Mouse (Mus musculus): ENCODE results near the gene Actl10. TPM values are rescaled to one million over a fixed set of nuclear protein-coding genes. Genes with fewer than 3 reads are reported as not detected.

The Actl10 gene
- polyA plus RNA-seq, 1 experiment from 2014 or later, result 0.68 TPM

GRCm38 (mm10) chr2:154552424-154552907, 890 bp downstream of the Actl10 start:
- peak; percentile 69 for ATAC-seq

GRCm38 (mm10) chr2:154555235-154555634, 3.7 kb downstream of the Actl10 start:
- H3K27me3 ChIP-seq, result peaks cover 23% of the 10 kb centered on the region
- peaks cover 6% of the 10 kb centered on the region for H3K36me3 ChIP-seq (ENCODE audit: poor library complexity, severe bottlenecking)
- H3K27ac ChIP-seq, result no peak overlapping the region
- no peak overlapping the region for H3K4me2 ChIP-seq
- no peak for ATAC-seq
- WGBS, result 84% methylated on average over 6 of the region's 6 CpGs
- H3K9ac ChIP-seq, result no peak overlapping the region
- H3K4me3 ChIP-seq, result no peak overlapping the region
- peaks cover 54% of the 10 kb centered on the region for H3K4me1 ChIP-seq
- no peaks in the 10 kb centered on the region for H3K9me3 ChIP-seq (replicated peaks)

More at GRCm38 (mm10) chr2:154552424-154552907, 890 bp downstream of the Actl10 start:
- Histone ChIP-seq H3K4me3 (no peak overlapping the region), H3K36me3 (ENCODE audit: poor library complexity, severe bottlenecking) (peaks cover 6% of the 10 kb centered on the region; the same call in 1 of the 2 replicates), H3K4me2 (peak overlapping the region; percentile 47), H3K9ac (peak overlapping the region; percentile 43; the same call in 1 of the 2 replicates), H3K27me3 (peaks cover 28% of the 10 kb centered on the region), H3K4me1 (peaks cover 49% of the 10 kb centered on the region), H3K27ac (peak overlapping the region; percentile 51; the same call in 1 of the 2 replicates), H3K9me3 (replicated peaks) (no peaks in the 10 kb centered on the region)
- 27% methylated on average over 27 of the region's 27 CpGs for WGBS

GRCm38 (mm10) chr2:154557184-154557832, 5.7 kb downstream of the Actl10 start:
- Histone ChIP-seq H3K27ac (peak overlapping the region; percentile 40; the same call in 1 of the 2 replicates), H3K9ac (no peak overlapping the region)
- 58% methylated on average over 5 of the region's 5 CpGs for WGBS

GRCm38 (mm10) chr2:154558264-154559039, 6.9 kb downstream of the Actl10 start, which contains the start of gene Necab3:
Gene Necab3, minus strand, starts transcription at chr2:154558890.
- peak within 1 kb of the TSS; percentile 51 for H3K27ac ChIP-seq
- WGBS, result 3% methylated on average over 31 of the region's 34 CpGs
- H3K9ac ChIP-seq, result peak within 1 kb of the TSS; percentile 63

More at GRCm38 (mm10) chr2:154557184-154557832, 5.7 kb downstream of the Actl10 start:
- peaks cover 45% of the 10 kb centered on the region for H3K4me1 ChIP-seq
- peak overlapping the region; percentile 65 for H3K4me2 ChIP-seq
- no peak for ATAC-seq
- H3K27me3 ChIP-seq, result 0 out of 2 replicates have a peak, but pooled peaks cover 5% of the 10 kb centered on the region
- H3K4me3 ChIP-seq, result peak overlapping the region; percentile 37; the same call in 1 of the 2 replicates
- H3K9me3 ChIP-seq (replicated peaks), result no peaks in the 10 kb centered on the region
- H3K36me3 ChIP-seq (ENCODE audit: poor library complexity, severe bottlenecking), result peaks cover 23% of the 10 kb centered on the region

GRCm38 (mm10) chr2:154563612-154564170, 12.1 kb downstream of the Actl10 start:
- no peaks in the 10 kb centered on the region for H3K9me3 ChIP-seq (replicated peaks)
- no peak for ATAC-seq
- peaks cover 41% of the 10 kb centered on the region for H3K36me3 ChIP-seq (ENCODE audit: poor library complexity, severe bottlenecking)
- H3K4me1 ChIP-seq, result peaks cover 51% of the 10 kb centered on the region
- WGBS, result 92% methylated on average over 21 of the region's 22 CpGs
- peak overlapping the region; percentile 6; the same call in 1 of the 2 replicates for H3K27ac ChIP-seq
- no peak overlapping the region for H3K4me3 ChIP-seq
- no peak overlapping the region for H3K9ac ChIP-seq
- no peak overlapping the region for H3K4me2 ChIP-seq
- no peaks in the 10 kb centered on the region for H3K27me3 ChIP-seq

More at GRCm38 (mm10) chr2:154558264-154559039, 6.9 kb downstream of the Actl10 start, which contains the start of gene Necab3:
- Histone ChIP-seq H3K4me3 (peak within 1 kb of the TSS; percentile 37), H3K27me3 (no peaks in the 10 kb centered on the region), H3K9me3 (replicated peaks) (no peaks in the 10 kb centered on the region), H3K4me2 (peak within 1 kb of the TSS; percentile 65), H3K36me3 (ENCODE audit: poor library complexity, severe bottlenecking) (peaks cover 34% of the 10 kb centered on the region), H3K4me1 (peaks cover 37% of the 10 kb centered on the region)
- peak; percentile 76 for ATAC-seq

- H3K27me3 ChIP-seq, result no peaks in the 10 kb centered on the region
- H3K4me2 ChIP-seq, result peak overlapping the region; percentile 16
- WGBS, result 66% methylated on average over 3 of the region's 3 CpGs
- peaks cover 51% of the 10 kb centered on the region for H3K4me1 ChIP-seq
- peak overlapping the region; percentile 45 for H3K9ac ChIP-seq
- H3K9me3 ChIP-seq (replicated peaks), result no peaks in the 10 kb centered on the region
- no peak for ATAC-seq
- H3K36me3 ChIP-seq (ENCODE audit: poor library complexity, severe bottlenecking), result peaks cover 38% of the 10 kb centered on the region
- H3K4me3 ChIP-seq, result no peak overlapping the region
- peak overlapping the region; percentile 73 for H3K27ac ChIP-seq
These were observed 14.0 kb downstream of the Actl10 start for GRCm38 (mm10) chr2:154565562-154565961.

GRCm38 (mm10) chr2:154566641-154567040, 15.1 kb downstream of the Actl10 start:
- Histone ChIP-seq H3K4me3 (no peak overlapping the region), H3K36me3 (ENCODE audit: poor library complexity, severe bottlenecking) (peaks cover 28% of the 10 kb centered on the region), H3K27me3 (no peaks in the 10 kb centered on the region), H3K9ac (peak overlapping the region; percentile 40; the same call in 1 of the 2 replicates), H3K27ac (peak overlapping the region; percentile 73; the same call in 1 of the 2 replicates), H3K4me2 (peak overlapping the region; percentile 80), H3K4me1 (peaks cover 53% of the 10 kb centered on the region), H3K9me3 (replicated peaks) (no peaks in the 10 kb centered on the region)
- 54% methylated on average over 8 of the region's 8 CpGs for WGBS
- ATAC-seq, result no peak

- WGBS, result 66% methylated on average over 2 of the region's 2 CpGs
- Histone ChIP-seq H3K9me3 (replicated peaks) (no peaks in the 10 kb centered on the region), H3K4me3 (peak overlapping the region; percentile 83), H3K4me1 (peaks cover 53% of the 10 kb centered on the region), H3K27me3 (no peaks in the 10 kb centered on the region), H3K4me2 (peak overlapping the region; percentile 80), H3K9ac (peak overlapping the region; percentile 79), H3K27ac (peak overlapping the region; percentile 90), H3K36me3 (ENCODE audit: poor library complexity, severe bottlenecking) (peaks cover 21% of the 10 kb centered on the region)
- ATAC-seq, result no peak
These were observed 16.2 kb downstream of the Actl10 start for GRCm38 (mm10) chr2:154567766-154568165.

GRCm38 (mm10) chr2:154568329-154569070, 16.9 kb downstream of the Actl10 start:
- Histone ChIP-seq H3K27me3 (no peaks in the 10 kb centered on the region), H3K9me3 (replicated peaks) (no peaks in the 10 kb centered on the region), H3K27ac (peak overlapping the region; percentile 90), H3K4me1 (peaks cover 53% of the 10 kb centered on the region), H3K4me2 (peak overlapping the region; percentile 80), H3K9ac (peak overlapping the region; percentile 79), H3K36me3 (ENCODE audit: poor library complexity, severe bottlenecking) (peaks cover 13% of the 10 kb centered on the region), H3K4me3 (peak overlapping the region; percentile 83)
- 7% methylated on average over 10 of the region's 10 CpGs for WGBS
- peak; percentile 11; the same call in 1 of the 2 replicates for ATAC-seq

- Histone ChIP-seq H3K27ac (peak overlapping the region; percentile 90), H3K36me3 (ENCODE audit: poor library complexity, severe bottlenecking) (peaks cover 6% of the 10 kb centered on the region), H3K4me3 (peak overlapping the region; percentile 83), H3K4me1 (peaks cover 54% of the 10 kb centered on the region), H3K9ac (peak overlapping the region; percentile 79), H3K27me3 (no peaks in the 10 kb centered on the region), H3K4me2 (peak overlapping the region; percentile 80), H3K9me3 (replicated peaks) (no peaks in the 10 kb centered on the region)
- WGBS, result under 1% methylated on average over 58 of the region's 70 CpGs
- ATAC-seq, result peak; percentile 75
These were observed 17.6 kb downstream of the Actl10 start for GRCm38 (mm10) chr2:154569071-154569748.
